Mouse (Mus musculus): Measurements from ENCODE around the gene Ckap2l. TPM values are rescaled to one million over a fixed set of nuclear protein-coding genes. Genes with fewer than 3 reads are reported as not detected.

The Ckap2l gene
- polyA plus RNA-seq, 1 experiment from 2014 or later: 6.7 TPM

DNA sequence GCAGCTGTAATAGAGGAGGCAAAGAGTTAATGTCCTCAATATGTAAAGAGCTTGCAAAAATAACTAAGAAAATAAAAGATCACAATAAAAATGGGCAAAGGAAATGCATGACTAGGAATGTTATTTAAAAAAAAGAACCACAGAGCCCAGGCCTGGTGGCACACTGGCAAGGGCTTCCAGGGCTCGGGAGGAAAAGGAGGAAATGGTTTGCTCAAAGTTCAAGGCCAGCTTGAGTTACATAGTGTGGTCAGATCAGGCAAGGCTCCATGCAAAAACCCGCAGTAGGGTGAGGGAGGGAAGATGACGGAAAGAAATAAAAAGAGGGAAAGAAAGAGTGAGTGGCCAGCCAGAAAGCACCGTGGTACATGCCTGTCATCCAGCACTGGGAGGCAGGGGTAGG is 68.4 kb downstream of the Ckap2l start:
- Histone ChIP-seq H3K4me3 (no peak overlapping the region), H3K27ac (no peak overlapping the region), H3K4me2 (no peak overlapping the region), H3K36me3 (replicated peaks) (no peaks in the 10 kb centered on the region), H3K9me3 (no peaks in the 10 kb centered on the region), H3K9ac (no peak overlapping the region), H3K27me3 (replicated peaks) (no peaks in the 10 kb centered on the region), H3K4me1 (no peaks in the 10 kb centered on the region)
- no peak for ATAC-seq (replicated peaks)
- 97% methylated on average over 4 of the region's 4 CpGs for whole genome bisulfite sequencing

GRCm38 (mm10) chr2:129227709-129228108 is 69.3 kb downstream of the Ckap2l start:
- Histone ChIP-seq H3K4me3 (no peak overlapping the region), H3K4me1 (no peaks in the 10 kb centered on the region), H3K27ac (no peak overlapping the region), H3K9ac (no peak overlapping the region), H3K36me3 (replicated peaks) (no peaks in the 10 kb centered on the region), H3K9me3 (no peaks in the 10 kb centered on the region), H3K4me2 (no peak overlapping the region), H3K27me3 (replicated peaks) (no peaks in the 10 kb centered on the region)
- WGBS: 79% methylated on average over 6 of the region's 7 CpGs
- ATAC-seq (replicated peaks): no peak

DNA sequence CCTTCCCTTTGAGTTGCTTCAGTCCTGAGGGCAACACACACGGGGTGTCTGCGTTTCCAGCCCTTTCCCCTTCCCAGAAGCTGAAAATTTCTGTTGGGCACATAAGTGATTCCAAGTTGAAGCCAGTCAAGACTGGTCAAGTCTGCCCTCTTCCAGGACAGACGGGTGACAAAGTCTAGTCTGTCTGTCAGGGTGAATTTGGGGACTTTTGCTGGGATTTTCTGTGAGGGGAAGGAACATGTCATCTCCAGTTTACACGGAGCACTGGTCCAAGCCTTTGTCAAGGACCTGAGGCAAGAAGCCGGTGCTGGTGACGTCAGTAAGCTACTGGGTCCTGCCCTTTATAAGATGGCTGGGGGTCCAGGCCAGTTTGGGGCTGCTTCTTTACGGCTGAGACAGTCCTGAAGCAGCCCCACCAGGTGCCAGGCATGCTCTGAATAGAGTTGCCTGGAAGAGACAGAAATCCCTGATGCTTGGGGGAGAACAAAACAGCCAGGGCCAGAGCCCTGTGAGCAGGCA is 69.9 kb downstream of the Ckap2l start:
- H3K4me2 ChIP-seq: no peak overlapping the region
- no peak overlapping the region for H3K4me3 ChIP-seq
- no peak for ATAC-seq (replicated peaks)
- H3K27ac ChIP-seq: no peak overlapping the region
- no peaks in the 10 kb centered on the region for H3K4me1 ChIP-seq
- H3K9me3 ChIP-seq: no peaks in the 10 kb centered on the region
- H3K9ac ChIP-seq: no peak overlapping the region
- 76% methylated on average over 7 of the region's 7 CpGs for WGBS
- no peaks in the 10 kb centered on the region for H3K27me3 ChIP-seq (replicated peaks)
- H3K36me3 ChIP-seq (replicated peaks): no peaks in the 10 kb centered on the region

DNA sequence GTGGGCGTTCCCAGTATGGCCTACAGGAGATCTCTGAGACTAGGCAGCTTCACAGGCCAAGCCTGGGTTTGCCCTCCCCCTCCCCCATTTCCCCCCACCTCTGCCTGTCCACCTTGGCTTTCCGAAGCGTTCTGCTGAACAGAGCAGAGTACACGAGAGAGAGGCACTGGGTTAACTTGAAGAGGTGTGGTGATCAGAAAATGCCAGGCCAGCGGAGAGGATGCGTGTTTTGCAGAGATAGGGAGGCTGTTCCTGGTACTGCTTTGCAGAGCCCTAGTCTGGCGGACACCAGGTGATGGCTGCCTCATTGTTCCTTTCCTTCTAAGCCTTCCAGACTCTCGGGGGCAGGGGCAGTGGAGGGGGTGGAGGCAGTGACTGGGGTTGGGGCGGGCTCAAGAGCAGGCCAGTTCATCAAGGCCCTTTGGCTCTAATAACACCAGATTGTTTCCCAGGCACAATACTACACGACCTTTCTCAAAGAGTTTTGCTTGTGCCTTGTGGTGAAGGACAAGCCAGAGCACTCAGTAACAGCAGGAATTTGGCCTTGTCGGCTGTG is 70.6 kb downstream of the Ckap2l start:
- ATAC-seq (replicated peaks): no peak
- H3K4me3 ChIP-seq: no peak overlapping the region
- H3K4me2 ChIP-seq: no peak overlapping the region
- 65% methylated on average over 11 of the region's 11 CpGs for WGBS
- no peak overlapping the region for H3K9ac ChIP-seq
- H3K36me3 ChIP-seq (replicated peaks): no peaks in the 10 kb centered on the region
- H3K27me3 ChIP-seq (replicated peaks): no peaks in the 10 kb centered on the region
- H3K4me1 ChIP-seq: no peaks in the 10 kb centered on the region
- no peaks in the 10 kb centered on the region for H3K9me3 ChIP-seq
- no peak overlapping the region for H3K27ac ChIP-seq

GRCm38 (mm10) chr2:129225251-129225819 is 71.7 kb downstream of the Ckap2l start:
- no peak for ATAC-seq (replicated peaks)
- no peaks in the 10 kb centered on the region for H3K36me3 ChIP-seq (replicated peaks)
- 69% methylated on average over 17 of the region's 17 CpGs for WGBS
- no peak overlapping the region for H3K4me3 ChIP-seq
- no peak overlapping the region for H3K9ac ChIP-seq
- no peaks in the 10 kb centered on the region for H3K9me3 ChIP-seq
- no peaks in the 10 kb centered on the region for H3K4me1 ChIP-seq
- H3K27ac ChIP-seq: no peak overlapping the region
- no peaks in the 10 kb centered on the region for H3K27me3 ChIP-seq (replicated peaks)
- no peak overlapping the region for H3K4me2 ChIP-seq

DNA sequence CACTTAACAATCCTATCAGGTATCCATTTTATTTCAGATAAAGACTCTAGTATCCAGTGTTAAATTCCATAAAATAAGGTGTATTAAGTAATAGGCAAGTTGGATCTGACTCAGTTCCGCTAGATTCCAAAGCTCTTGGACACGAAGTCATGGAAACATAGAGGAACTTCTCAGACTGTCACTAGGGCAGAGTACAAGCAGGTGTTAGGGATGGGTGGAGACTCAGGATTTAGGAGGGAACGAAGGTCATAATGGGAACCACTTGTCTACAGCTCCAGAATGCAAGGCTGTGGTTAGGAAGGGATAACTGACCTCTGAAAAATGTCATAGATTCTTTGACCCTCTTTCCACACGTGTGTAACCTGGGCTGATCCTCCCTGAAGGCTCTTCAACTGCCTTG is 72.8 kb downstream of the Ckap2l start:
- no peaks in the 10 kb centered on the region for H3K9me3 ChIP-seq
- no peak overlapping the region for H3K27ac ChIP-seq
- H3K4me2 ChIP-seq: no peak overlapping the region
- H3K4me3 ChIP-seq: no peak overlapping the region
- H3K4me1 ChIP-seq: no peaks in the 10 kb centered on the region
- H3K27me3 ChIP-seq (replicated peaks): no peaks in the 10 kb centered on the region
- no peak overlapping the region for H3K9ac ChIP-seq
- no peaks in the 10 kb centered on the region for H3K36me3 ChIP-seq (replicated peaks)
- WGBS: 83% methylated on average over 4 of the region's 4 CpGs
- no peak for ATAC-seq (replicated peaks)

DNA sequence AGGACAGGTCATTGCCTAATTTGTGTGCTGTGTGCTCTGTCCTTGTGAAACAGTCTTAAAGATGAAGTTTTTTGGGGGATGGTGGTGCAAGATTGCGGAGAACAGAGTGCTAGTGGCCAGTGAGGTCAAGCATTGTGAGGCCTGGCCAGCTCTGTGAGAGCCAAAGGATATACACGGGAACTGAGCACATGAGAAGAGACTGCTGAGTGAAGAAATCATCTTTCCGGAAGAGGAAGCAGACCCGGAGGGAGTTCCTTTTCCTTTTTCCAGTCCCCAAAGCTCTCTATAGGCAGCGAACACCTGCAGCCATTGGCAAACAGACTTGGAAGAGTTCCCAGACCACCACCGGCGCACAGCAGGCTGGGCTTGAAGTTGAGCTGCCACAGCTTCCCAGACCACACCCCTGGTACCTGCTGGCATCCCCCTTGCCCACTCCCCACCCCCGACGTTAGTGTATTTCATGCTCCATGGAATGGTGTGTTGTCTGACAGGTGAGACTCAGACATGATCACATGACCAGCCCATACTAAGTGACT is 75.8 kb downstream of the Ckap2l start:
- Histone ChIP-seq H3K9me3 (no peaks in the 10 kb centered on the region), H3K27me3 (replicated peaks) (no peaks in the 10 kb centered on the region), H3K27ac (no peak overlapping the region), H3K36me3 (replicated peaks) (no peaks in the 10 kb centered on the region), H3K4me2 (no peak overlapping the region), H3K4me1 (no peaks in the 10 kb centered on the region), H3K9ac (no peak overlapping the region), H3K4me3 (no peak overlapping the region)
- no peak for ATAC-seq (replicated peaks)
- WGBS: 78% methylated on average over 9 of the region's 9 CpGs

DNA sequence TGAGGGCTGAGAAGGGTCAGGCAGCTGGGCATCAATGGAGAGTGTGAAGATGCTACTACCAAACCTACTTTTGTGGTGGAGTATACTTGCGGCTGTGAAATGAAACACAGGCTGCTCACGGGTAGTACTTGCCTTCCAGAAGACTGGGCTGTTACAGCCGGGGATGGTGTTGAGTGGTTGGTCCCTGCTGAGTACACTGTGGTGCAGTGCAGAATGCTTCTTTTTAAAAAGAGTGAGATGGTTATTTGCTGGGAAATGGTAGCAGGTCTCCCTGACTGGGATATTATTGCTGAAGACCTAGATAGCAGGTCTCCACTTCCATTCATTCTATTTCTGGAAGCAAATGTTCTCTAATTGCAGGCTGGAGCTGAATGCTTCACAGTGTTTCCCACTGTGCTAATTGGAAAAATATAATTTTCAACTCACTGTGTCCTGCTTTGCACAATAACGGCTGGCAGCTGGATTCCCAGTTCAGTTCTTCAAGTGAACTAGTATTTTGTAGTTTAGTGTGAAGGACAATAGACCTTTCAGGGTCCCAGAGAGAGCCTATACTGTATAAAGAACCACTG is 78.4 kb downstream of the Ckap2l start:
- no peaks in the 10 kb centered on the region for H3K9me3 ChIP-seq
- H3K27ac ChIP-seq: no peak overlapping the region
- no peak overlapping the region for H3K4me3 ChIP-seq
- ATAC-seq (replicated peaks): no peak
- no peak overlapping the region for H3K9ac ChIP-seq
- WGBS: 81% methylated on average over 4 of the region's 4 CpGs
- no peaks in the 10 kb centered on the region for H3K4me1 ChIP-seq
- no peaks in the 10 kb centered on the region for H3K36me3 ChIP-seq (replicated peaks)
- no peak overlapping the region for H3K4me2 ChIP-seq
- no peaks in the 10 kb centered on the region for H3K27me3 ChIP-seq (replicated peaks)

Other genes with a start within 250 kb of the Ckap2l start
- gene Vinac1, start 249.0 kb downstream of the Ckap2l start, polyA plus RNA-seq (2015; fragmentation: Nextera tagmentation; extraction: Ambion mirVana): 0.87 and 1.0 TPM in 2 replicates
- 32.2 and 32.9 TPM in 2 replicates for gene Ttl, start 231.3 kb downstream of the Ckap2l start, polyA plus RNA-seq (2015; fragmentation: Nextera tagmentation; extraction: Ambion mirVana)
- 17.1 and 17.5 TPM in 2 replicates for gene Polr1b, start 196.2 kb downstream of the Ckap2l start, polyA plus RNA-seq (2015; fragmentation: Nextera tagmentation; extraction: Ambion mirVana)
- 19.6 and 20.3 TPM in 2 replicates for gene Chchd5, start 167.5 kb downstream of the Ckap2l start, polyA plus RNA-seq (2015; fragmentation: Nextera tagmentation; extraction: Ambion mirVana)
- gene Slc20a1, start 98.4 kb downstream of the Ckap2l start, polyA plus RNA-seq (2015; fragmentation: Nextera tagmentation; extraction: Ambion mirVana): 57.4 and 60.4 TPM in 2 replicates
- gene Il1a, start 12.8 kb upstream of the Ckap2l start, polyA plus RNA-seq (2015; fragmentation: Nextera tagmentation; extraction: Ambion mirVana): 0.13 and 0.29 TPM in 2 replicates
- not detected in 2 replicates for gene Il1b, start 73.9 kb upstream of the Ckap2l start, polyA plus RNA-seq (2015; fragmentation: Nextera tagmentation; extraction: Ambion mirVana)
- gene F830045P16Rik, start 239.4 kb upstream of the Ckap2l start, polyA plus RNA-seq (2015; fragmentation: Nextera tagmentation; extraction: Ambion mirVana): not detected in 2 replicates